Mouse (Mus musculus): Measurements from ENCODE around the gene Snx10. TPM values are rescaled to one million over a fixed set of nuclear protein-coding genes. Genes with fewer than 3 reads are reported as not detected.
A peak's percentile ranks its signal among the peaks of the same experiment; 100 is the strongest.

Gene Snx10
- polyA plus RNA-seq, 1 experiment from 2014 or later, result 15.8 TPM

DNA sequence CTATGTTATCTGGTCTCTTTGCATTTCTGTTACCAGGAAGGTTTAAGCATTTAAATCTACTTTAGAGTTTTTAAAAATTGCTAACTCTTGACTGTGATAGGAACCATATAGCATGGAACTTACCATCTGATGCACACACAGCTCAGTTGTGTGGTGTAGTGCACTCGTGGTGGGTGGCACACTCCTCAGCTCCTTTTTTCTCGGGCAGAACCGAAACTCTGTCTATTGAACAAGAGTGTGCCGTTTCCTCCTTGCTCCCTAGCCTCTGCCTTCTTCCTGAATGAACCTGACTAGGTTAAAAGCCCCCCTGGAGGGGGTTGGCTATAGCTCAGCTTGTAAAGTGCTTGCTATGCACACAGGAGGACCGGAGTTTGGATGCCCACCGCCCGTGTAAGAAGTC, 32.9 kb downstream of the Snx10 start:
- TF ChIP-seq CTCF (IDR thresholded peaks at IDR 0.05), result no peak
- no peaks in the 10 kb centered on the region for H3K27me3 ChIP-seq
- ChIA-PET POLR2A (no interaction called here), CTCF (interaction anchor here (1.3 kb wide), 1 partner anchor 11 kb away, joined by 3 read pairs; no protein-coding TSS in a partner anchor)
- in situ Hi-C loops (cut with MboI; ENCODE audit: low pct_unique_long_range_greater_than_20kb), result no loop called here
- no peak for DNase-seq (ENCODE audit: low read depth, low spot score)
- ATAC-seq, result no peak

DNA sequence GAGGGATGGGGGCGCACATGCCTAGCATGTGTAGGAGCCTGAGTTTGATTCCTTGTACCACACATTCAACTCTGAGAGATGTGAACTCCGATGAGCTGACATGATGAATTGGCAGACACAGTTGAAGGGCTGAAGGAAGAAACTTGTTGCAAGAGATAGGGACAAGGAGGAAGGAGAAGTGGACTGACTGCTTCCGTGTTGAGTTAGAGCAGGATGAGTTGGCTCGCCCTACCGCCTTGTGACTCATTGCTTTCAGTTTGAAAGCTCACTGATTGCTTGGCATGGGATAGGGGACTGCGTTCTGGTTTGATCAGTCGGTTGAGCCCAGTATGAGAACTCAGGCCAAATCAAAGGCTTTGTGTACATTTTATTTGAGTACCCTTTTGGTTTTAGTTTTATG, 34.6 kb downstream of the Snx10 start:
- ChIA-PET POLR2A (no interaction called here), CTCF (no interaction called here)
- DNase-seq (ENCODE audit: low read depth, low spot score), result no peak
- in situ Hi-C loops (cut with MboI; ENCODE audit: low pct_unique_long_range_greater_than_20kb), result no loop called here
- H3K27me3 ChIP-seq, result no peaks in the 10 kb centered on the region
- no peak for ATAC-seq
- TF ChIP-seq CTCF (IDR thresholded peaks at IDR 0.05), result no peak

GRCm38 (mm10) chr6:51566771-51567680, 43.3 kb downstream of the Snx10 start:
- ATAC-seq, result no peak
- ChIA-PET CTCF (interaction anchor here (1.0 to 1.4 kb wide), 3 partner anchors 13 to 360 kb away, joined by 3 to 4 read pairs (median 3); no protein-coding TSS in a partner anchor), POLR2A (no interaction called here)
- H3K27me3 ChIP-seq, result no peaks in the 10 kb centered on the region
- no peak for TF ChIP-seq CTCF (IDR thresholded peaks at IDR 0.05)
- in situ Hi-C loops (cut with MboI; ENCODE audit: low pct_unique_long_range_greater_than_20kb), result loop anchor here (5.0 kb wide), 1 partner anchor 95 kb away; the partner anchor contains the start of gene Cbx3
- DNase-seq (ENCODE audit: low read depth, low spot score), result no peak

DNA sequence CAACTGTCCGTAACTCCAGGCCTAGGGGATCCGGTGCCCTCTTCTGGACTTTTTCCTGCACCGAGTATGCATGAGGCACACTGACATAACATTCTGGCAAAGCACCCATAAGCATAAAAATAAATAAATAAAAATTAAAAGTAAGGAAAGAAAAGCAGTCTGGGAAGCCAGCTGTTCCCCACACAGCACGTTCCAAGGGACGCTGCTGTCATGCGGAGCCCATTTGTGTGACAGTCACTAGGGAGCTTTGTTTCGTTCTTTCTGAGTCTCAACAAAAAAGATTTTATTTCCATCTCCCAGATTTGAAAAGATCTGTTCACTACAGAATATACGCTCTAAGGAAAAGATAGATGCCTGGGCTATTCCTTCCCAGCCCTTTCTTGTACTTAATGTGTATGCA, 45.4 kb downstream of the Snx10 start:
- DNase-seq (ENCODE audit: low read depth, low spot score) (no peak), ATAC-seq (no peak)
- in situ Hi-C loops (cut with MboI; ENCODE audit: low pct_unique_long_range_greater_than_20kb), result loop anchor here (5.0 kb wide), 1 partner anchor 97 kb away; the partner anchor contains the start of gene Cbx3
- ChIA-PET POLR2A (interaction anchor here (0.6 kb wide), 1 partner anchor 74 kb away, joined by 4 read pairs; no protein-coding TSS in a partner anchor), CTCF (no interaction called here)
- no peak for TF ChIP-seq CTCF (IDR thresholded peaks at IDR 0.05)
- no peaks in the 10 kb centered on the region for H3K27me3 ChIP-seq

- no peak for TF ChIP-seq CTCF (IDR thresholded peaks at IDR 0.05)
- ChIA-PET CTCF (no interaction called here), POLR2A (no interaction called here)
- ATAC-seq (no peak), DNase-seq (ENCODE audit: low read depth, low spot score) (no peak)
- in situ Hi-C loops (cut with MboI; ENCODE audit: low pct_unique_long_range_greater_than_20kb), result no loop called here
- H3K27me3 ChIP-seq, result no peaks in the 10 kb centered on the region
Measured at GRCm38 (mm10) chr6:51573136-51573535, 49.4 kb downstream of the Snx10 start.

DNA sequence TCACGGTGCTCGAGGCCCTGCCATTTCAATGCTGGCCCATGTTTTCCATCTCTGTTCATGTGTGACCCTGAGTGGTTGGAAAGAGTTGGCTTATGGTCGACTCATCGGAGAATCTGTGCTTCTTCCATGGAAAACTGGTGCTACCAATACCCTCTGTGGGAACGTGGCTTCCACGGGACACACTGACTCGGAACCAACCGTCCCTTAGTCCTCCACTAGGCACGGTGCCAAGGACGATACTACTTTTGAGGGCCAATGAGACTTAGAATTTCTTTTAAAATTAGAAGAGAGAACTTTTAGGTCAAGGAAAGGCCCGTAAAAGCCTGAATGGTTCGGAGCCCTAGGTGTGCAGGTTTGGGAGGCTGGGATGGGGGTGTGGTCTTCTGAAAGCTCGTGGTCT, 50.4 kb downstream of the Snx10 start:
- in situ Hi-C loops (cut with MboI; ENCODE audit: low pct_unique_long_range_greater_than_20kb), result no loop called here
- no peak for ATAC-seq
- TF ChIP-seq CTCF (IDR thresholded peaks at IDR 0.05), result no peak
- CTCF ChIA-PET, result no interaction called here
- DNase-seq (ENCODE audit: low read depth, low spot score), result no peak
- no peaks in the 10 kb centered on the region for H3K27me3 ChIP-seq
- POLR2A ChIA-PET, result no interaction called here

DNA sequence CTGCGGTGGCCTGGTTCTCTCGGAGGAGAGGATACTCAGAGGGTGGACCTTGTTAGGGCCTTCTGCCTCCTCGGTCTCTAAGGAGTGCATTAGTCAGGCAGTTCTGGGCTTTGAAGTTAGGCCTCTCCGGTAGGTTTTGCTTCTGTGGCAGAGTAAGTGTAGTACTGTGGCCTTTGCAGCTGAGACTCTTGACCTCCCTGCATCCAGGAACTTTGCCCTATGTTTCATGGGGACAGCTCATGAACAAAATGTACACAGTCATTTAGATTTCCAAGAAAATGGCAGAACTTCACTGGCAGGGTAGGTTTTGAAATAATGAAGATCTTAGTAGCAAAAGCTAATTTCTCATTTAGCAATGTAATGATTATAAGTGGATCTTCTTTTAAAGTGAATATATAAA, 54.7 kb downstream of the Snx10 start:
- in situ Hi-C loops (cut with MboI; ENCODE audit: low pct_unique_long_range_greater_than_20kb), result loop anchor here (5.0 kb wide), 2 partner anchors 196 to 366 kb away; no protein-coding TSS in a partner anchor
- ATAC-seq, result no peak
- no peak for DNase-seq (ENCODE audit: low read depth, low spot score)
- ChIA-PET POLR2A (no interaction called here), CTCF (interaction anchor here (0.8 to 6.2 kb wide), 6 partner anchors 68 to 372 kb away, joined by 3 to 51 read pairs (median 4); no protein-coding TSS in a partner anchor)
- no peaks in the 10 kb centered on the region for H3K27me3 ChIP-seq
- no peak for TF ChIP-seq CTCF (IDR thresholded peaks at IDR 0.05)

GRCm38 (mm10) chr6:51580040-51580680, 56.5 kb downstream of the Snx10 start:
- no peaks in the 10 kb centered on the region for H3K27me3 ChIP-seq
- ATAC-seq (peak; percentile 67), DNase-seq (ENCODE audit: low read depth, low spot score) (peak; percentile 44)
- ChIA-PET CTCF (interaction anchor here (0.7 to 6.2 kb wide), 13 partner anchors 9 to 374 kb away, joined by 3 to 51 read pairs (median 4); no protein-coding TSS in a partner anchor), POLR2A (interaction anchor here (0.6 to 1.4 kb wide), 3 partner anchors 109 to 196 kb away, joined by 3 to 4 read pairs (median 3); no protein-coding TSS in a partner anchor)
- in situ Hi-C loops (cut with MboI; ENCODE audit: low pct_unique_long_range_greater_than_20kb), result no loop called here
- peak; percentile 91 for TF ChIP-seq CTCF (IDR thresholded peaks at IDR 0.05)

DNA sequence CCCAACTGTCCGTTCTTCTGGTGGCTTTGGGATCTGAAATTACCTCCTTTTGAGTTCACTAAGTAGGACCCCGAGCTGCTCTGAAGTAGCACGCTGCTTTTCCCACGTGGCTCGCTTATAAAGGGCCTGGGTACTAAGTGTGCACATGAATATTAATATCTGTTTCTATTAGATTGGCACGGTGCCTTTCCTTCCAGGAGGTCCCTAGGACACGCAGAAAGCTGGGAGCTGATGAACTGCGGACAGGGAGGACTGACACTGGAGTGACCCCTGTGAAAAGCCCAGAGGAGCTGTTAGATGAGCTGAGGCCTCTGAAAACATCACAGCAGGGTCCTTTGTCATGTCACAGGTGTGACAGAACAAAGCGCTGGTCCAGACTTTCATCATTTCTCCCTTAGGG, 57.7 kb downstream of the Snx10 start:
- CTCF ChIA-PET, result interaction anchor here (1.2 to 6.2 kb wide), 5 partner anchors 72 to 279 kb away, joined by 3 to 51 read pairs (median 6); no protein-coding TSS in a partner anchor
- POLR2A ChIA-PET, result interaction anchor here (1.2 kb wide), 1 partner anchor 110 kb away, joined by 3 read pairs; no protein-coding TSS in a partner anchor
- TF ChIP-seq CTCF (IDR thresholded peaks at IDR 0.05), result no peak
- H3K27me3 ChIP-seq, result no peaks in the 10 kb centered on the region
- DNase-seq (ENCODE audit: low read depth, low spot score), result no peak
- no peak for ATAC-seq
- in situ Hi-C loops (cut with MboI; ENCODE audit: low pct_unique_long_range_greater_than_20kb), result no loop called here

- in situ Hi-C loops (cut with MboI; ENCODE audit: low pct_unique_long_range_greater_than_20kb), result no loop called here
- no peak for TF ChIP-seq CTCF (IDR thresholded peaks at IDR 0.05)
- no peaks in the 10 kb centered on the region for H3K27me3 ChIP-seq
- CTCF ChIA-PET, result interaction anchor here (1.3 to 6.2 kb wide), 2 partner anchors 198 to 373 kb away, joined by 3 to 51 read pairs; no protein-coding TSS in a partner anchor
- DNase-seq (ENCODE audit: low read depth, low spot score), result no peak
- POLR2A ChIA-PET, result no interaction called here
- ATAC-seq, result no peak
Measured at GRCm38 (mm10) chr6:51582051-51582450, 58.4 kb downstream of the Snx10 start.
